Mouse (Mus musculus) liver, postnatal 0 days (tissue): Measurements from ENCODE around the gene Fbxl12. TPM values are rescaled to one million over a fixed set of nuclear protein-coding genes. Genes with fewer than 3 reads are reported as not detected.
"Not testable (repeated sequence)": the region's sequence is repeated elsewhere in the genome, so short reads cannot be mapped to it uniquely, and the experiment has no call there.

ENCODE experiments used
- ATAC-seq: fragments of 200-750 bp; cut with Nextera tagmentation; 2 replicates; pipeline ENCODE4 v1.8.0; 2017; ENCODE audit warnings: mild to moderate bottlenecking, moderate library complexity
- DNase-seq: peaks from one replicate; pipeline ENCODE4 v3.0.0-alpha.2; 2016
- H3K27ac ChIP-seq: fragments of 300-500 bp; sonication (generic); 2 replicates; pipeline ENCODE4 v1.5.1; 2014; ENCODE audit warnings: antibody characterized with exemption, moderate library complexity, mild to moderate bottlenecking, low read depth
- H3K27me3 ChIP-seq: fragments of 300-500 bp; sonication (generic); 2 replicates; pipeline ENCODE4 v1.6.1; 2014; ENCODE audit warnings: low read length, control low read depth, mixed read lengths; ENCODE audit not compliant: insufficient read depth
- H3K36me3 ChIP-seq: fragments of 300-500 bp; sonication (generic); replicated peaks from 2 replicates; pipeline ENCODE4 v1.6.1; 2014; ENCODE audit warnings: mild to moderate bottlenecking, control low read depth, low read length, moderate library complexity, mixed read lengths; ENCODE audit not compliant: insufficient read depth
- H3K4me1 ChIP-seq: fragments of 300-500 bp; sonication (generic); 2 replicates; pipeline ENCODE4 v1.6.1; 2014; ENCODE audit warnings: antibody characterized with exemption, mild to moderate bottlenecking, control low read depth; ENCODE audit not compliant: insufficient read depth
- H3K4me2 ChIP-seq: fragments of 300-500 bp; sonication (generic); 2 replicates; pipeline ENCODE4 v1.6.1; 2014; ENCODE audit warnings: low read depth, mild to moderate bottlenecking, low read length, moderate library complexity, mixed read lengths
- H3K4me3 ChIP-seq: fragments of 300-500 bp; sonication (generic); 2 replicates; pipeline ENCODE4 v1.5.1; 2014; ENCODE audit warnings: low read depth, low read length
- H3K9ac ChIP-seq: fragments of 300-500 bp; sonication (generic); replicated peaks from 2 replicates; pipeline ENCODE4 v1.6.1; 2014; ENCODE audit warnings: mild to moderate bottlenecking, moderate library complexity
- H3K9me3 ChIP-seq: fragments of 300-500 bp; sonication (generic); 2 replicates; pipeline ENCODE4 v1.6.1; 2016; ENCODE audit warnings: mild to moderate bottlenecking, control low read depth, low read length, mixed read lengths
- CTCF ChIP-seq: sonication (generic); IDR thresholded peaks from 2 replicates; pipeline ENCODE4 v1.5.1; 2016; ENCODE audit warnings: antibody characterized with exemption, low read depth
- EP300 ChIP-seq: IDR thresholded peaks from 2 replicates; pipeline ENCODE4 v1.6.1; 2016; ENCODE audit warnings: antibody characterized with exemption, low read depth, mild to moderate bottlenecking
- WGBS: fragments of 180-500 bp; shearing (Covaris S2); extraction: QIAGEN DNeasy Blood & Tissue Kit; methylation state at CpG from one replicate; pipeline ENCODE4 v1.1.7; 2014; ENCODE audit not compliant: insufficient replicate concordance; 5-methylcytosine and 5-hydroxymethylcytosine counted together
- polyA plus RNA-seq: library from polyadenylated mRNA; unstranded; fragments of >200 nt; fragmentation: Nextera tagmentation; extraction: Ambion mirVana; gene quantifications from 2 replicates; pipeline ENCODE4 v1.2.1, GENCODE M21; 2015

Gene Fbxl12
- polyA plus RNA-seq, 1 experiment from 2014 or later: 7.1 TPM

- no peak overlapping the region for H3K4me2 ChIP-seq
- DNase-seq (no peak), ATAC-seq (no peak)
- no peaks in the 10 kb centered on the region for H3K27me3 ChIP-seq
- 0 out of 2 replicates have a peak, but pooled peaks cover 14% of the 10 kb centered on the region for H3K4me1 ChIP-seq
- H3K4me3 ChIP-seq: no peak overlapping the region
- H3K27ac ChIP-seq: peak overlapping the region; percentile 66
- H3K9me3 ChIP-seq: no peaks in the 10 kb centered on the region
- WGBS: 74% methylated on average over 2 of the region's 2 CpGs
- peaks cover 26% of the 10 kb centered on the region for H3K36me3 ChIP-seq
- TF ChIP-seq CTCF (no peak), EP300 (no peak)
- no peak overlapping the region for H3K9ac ChIP-seq
These were observed 7.8 kb downstream of the Fbxl12 start for GRCm38 (mm10) chr9:20636790-20637189.

- Histone ChIP-seq H3K27ac (peak overlapping the region; percentile 69; the same call in 1 of the 2 replicates), H3K9ac (no peak overlapping the region), H3K4me2 (no peak overlapping the region), H3K4me3 (no peak overlapping the region), H3K9me3 (no peaks in the 10 kb centered on the region), H3K36me3 (peaks cover 26% of the 10 kb centered on the region), H3K27me3 (no peaks in the 10 kb centered on the region), H3K4me1 (0 out of 2 replicates have a peak, but pooled peaks cover 10% of the 10 kb centered on the region)
- WGBS: 65% methylated on average over 3 of the region's 3 CpGs
- no peak for TF ChIP-seq EP300
- TF ChIP-seq CTCF: no peak
- DNase-seq (peak; percentile 48), ATAC-seq (peak; percentile 78)
These were observed 8.3 kb downstream of the Fbxl12 start for GRCm38 (mm10) chr9:20636256-20636655.

GRCm38 (mm10) chr9:20635676-20636075 lies 8.9 kb downstream of the Fbxl12 start:
- WGBS: 80% methylated on average over 8 of the region's 8 CpGs
- not testable (repeated sequence) for H3K4me1 ChIP-seq, H3K9me3 ChIP-seq, H3K4me3 ChIP-seq, H3K9ac ChIP-seq, DNase-seq, H3K4me2 ChIP-seq, H3K27me3 ChIP-seq
- H3K27ac ChIP-seq: peak overlapping the region; percentile 69
- peak; percentile 18; the same call in 1 of the 2 replicates for ATAC-seq
- H3K36me3 ChIP-seq: peaks cover 26% of the 10 kb centered on the region

GRCm38 (mm10) chr9:20631332-20631731 lies 13.2 kb downstream of the Fbxl12 start:
- Histone ChIP-seq H3K9me3 (no peaks in the 10 kb centered on the region), H3K4me3 (no peak overlapping the region), H3K4me1 (no peaks in the 10 kb centered on the region), H3K36me3 (0 out of 2 replicates have a peak, but pooled peaks cover 2% of the 10 kb centered on the region), H3K9ac (no peak overlapping the region), H3K4me2 (no peak overlapping the region), H3K27me3 (no peaks in the 10 kb centered on the region), H3K27ac (no peak overlapping the region)
- TF ChIP-seq CTCF: no peak
- no peak for TF ChIP-seq EP300
- WGBS: 76% methylated on average over 2 of the region's 2 CpGs
- ATAC-seq (no peak), DNase-seq (no peak)

- Histone ChIP-seq H3K4me3 (no peak overlapping the region), H3K4me1 (no peaks in the 10 kb centered on the region), H3K9me3 (no peaks in the 10 kb centered on the region), H3K4me2 (no peak overlapping the region), H3K9ac (no peak overlapping the region), H3K27me3 (no peaks in the 10 kb centered on the region), H3K36me3 (no peaks in the 10 kb centered on the region), H3K27ac (no peak overlapping the region)
- no peak for TF ChIP-seq EP300
- no peak for TF ChIP-seq CTCF
- DNase-seq (no peak), ATAC-seq (no peak)
- WGBS: 84% methylated on average over 2 of the region's 2 CpGs
These were observed 27.9 kb downstream of the Fbxl12 start for GRCm38 (mm10) chr9:20616685-20617084.

- Histone ChIP-seq H3K4me3 (no peak overlapping the region), H3K36me3 (no peaks in the 10 kb centered on the region), H3K27me3 (no peaks in the 10 kb centered on the region), H3K9me3 (no peaks in the 10 kb centered on the region), H3K4me2 (no peak overlapping the region), H3K27ac (no peak overlapping the region), H3K9ac (no peak overlapping the region), H3K4me1 (peaks cover 1% of the 10 kb centered on the region)
- 73% methylated on average over 5 of the region's 5 CpGs for WGBS
- ATAC-seq (no peak), DNase-seq (no peak)
- TF ChIP-seq CTCF (no peak), EP300 (no peak)
These were observed 32.6 kb downstream of the Fbxl12 start for GRCm38 (mm10) chr9:20611976-20612375.
